Mouse (Mus musculus): ENCODE data around the gene Rars2.

- TF ChIP-seq MAFK (IDR thresholded peaks at IDR 0.05; ENCODE audit: borderline replicate concordance, low read depth, low read length) (no peak), UBTF (IDR thresholded peaks at IDR 0.05; ENCODE audit: borderline replicate concordance, insufficient read depth, low read depth, low read length) (no peak), CTCF (IDR thresholded peaks at IDR 0.05 in 2 of 3, conservative IDR thresholded peaks at IDR 0.05 in 1 of 3; ENCODE audit: control insufficient read depth in 1 of 3, insufficient read depth in 1 of 3, low read depth in 2 of 3, low read length in 3 of 3, poor library complexity in 1 of 3, severe bottlenecking in 1 of 3) (no peak), POLR2A (IDR thresholded peaks at IDR 0.05; ENCODE audit: control insufficient read depth in 1 of 2, insufficient read depth in 1 of 2, low read depth in 1 of 2, low read length in 2 of 2, poor library complexity in 1 of 2) (no peak)
Observed at GRCm38 (mm10) chr4:34708127-34708526, 93.4 kb downstream of the Rars2 start.

All from MEL (cell line).